Mouse (Mus musculus) CH12.LX (cell line): ENCODE data around the gene Sf1. TPM values are rescaled to one million over a fixed set of nuclear protein-coding genes. Genes with fewer than 3 reads are reported as not detected.

Source experiments
- DNase-seq: peaks from one replicate; pipeline ENCODE4 v3.0.0-alpha.2; 2013; ENCODE audit errors: extremely low read depth
- H3K27ac ChIP-seq: 2 replicates; pipeline ENCODE4 v1.5.1; 2012; ENCODE audit warnings: low read depth, mild to moderate bottlenecking, control low read depth, moderate library complexity; ENCODE audit not compliant: insufficient read depth
- H3K27me3 ChIP-seq: replicated peaks from 2 replicates; pipeline ENCODE3; 2012; ENCODE audit warnings: inconsistent platforms
- H3K36me3 ChIP-seq, 2 experiments: replicated peaks in 1 of 2; 2 replicates each; pipeline versions ENCODE3 to v1.6.1; 2012; ENCODE audit warnings: inconsistent platforms in 1 of 2, low read length in 1 of 2, mild to moderate bottlenecking in 1 of 2, mixed read lengths in 1 of 2, moderate library complexity in 1 of 2; ENCODE audit not compliant: control insufficient read depth in 1 of 2, insufficient read depth in 1 of 2
- H3K4me1 ChIP-seq, 2 experiments: 2 replicates each; pipeline ENCODE4 v1.6.1; 2012; ENCODE audit warnings: inconsistent platforms in 1 of 2, moderate library complexity in 1 of 2; ENCODE audit not compliant: insufficient read depth in 2 of 2, control insufficient read depth in 1 of 2
- H3K4me2 ChIP-seq: 2 replicates; pipeline ENCODE4 v1.6.1; 2012; ENCODE audit warnings: low read depth, mild to moderate bottlenecking, control low read depth; ENCODE audit not compliant: poor library complexity, insufficient read depth, severe bottlenecking
- H3K4me3 ChIP-seq, 3 experiments: fragments of 150-350 bp in 1 of 3; sonication (generic) in 1 of 3; replicated peaks in 1 of 3; 2 replicates each; pipeline versions ENCODE3 to v1.5.1; 2011 to 2012; ENCODE audit warnings: low read depth in 2 of 3, low read length in 2 of 3, mild to moderate bottlenecking in 2 of 3, moderate library complexity in 2 of 3, control low read depth in 1 of 3, improper control_type of control experiment in 1 of 3, inconsistent platforms in 1 of 3, mixed read lengths in 1 of 3; ENCODE audit not compliant: poor library complexity in 1 of 3
- H3K79me2 ChIP-seq: replicated peaks from 2 replicates; pipeline ENCODE4 v1.6.1; 2012; ENCODE audit warnings: mild to moderate bottlenecking, moderate library complexity; ENCODE audit not compliant: control insufficient read depth, poor library complexity, insufficient read depth, severe bottlenecking; ENCODE audit errors: extremely low read depth
- H3K9ac ChIP-seq: 2 replicates; pipeline ENCODE4 v1.6.1; 2012; ENCODE audit warnings: low read depth, mild to moderate bottlenecking, control low read depth, moderate library complexity; ENCODE audit not compliant: insufficient read depth
- H3K9me3 ChIP-seq: replicated peaks from 2 replicates; pipeline ENCODE3; 2012; ENCODE audit warnings: low read length, inconsistent platforms, mixed read lengths
- CHD2 ChIP-seq: IDR thresholded peaks from 2 replicates; pipeline ENCODE4 v1.6.1; 2011; ENCODE audit warnings: low read length, improper control_type of control experiment
- E2F4 ChIP-seq: IDR thresholded peaks from 2 replicates; pipeline ENCODE4 v1.6.1; 2011; ENCODE audit warnings: low read depth, low read length, improper control_type of control experiment; ENCODE audit not compliant: insufficient replicate concordance
- ELF1 ChIP-seq: IDR thresholded peaks from 2 replicates; pipeline ENCODE4 v1.6.1; 2014; ENCODE audit warnings: low read depth, mild to moderate bottlenecking, inconsistent platforms, low read length, improper control_type of control experiment
- EP300 ChIP-seq: IDR thresholded peaks from 2 replicates; pipeline ENCODE4 v1.6.1; 2011; ENCODE audit warnings: low read length, improper control_type of control experiment
- ETS1 ChIP-seq: conservative IDR thresholded peaks from 2 replicates; pipeline ENCODE4 v1.6.1; 2012; ENCODE audit warnings: low read depth, mild to moderate bottlenecking, inconsistent platforms, low read length, improper control_type of control experiment, moderate library complexity
- HCFC1 ChIP-seq: IDR thresholded peaks from 2 replicates; pipeline ENCODE4 v1.6.1; 2012; ENCODE audit warnings: low read depth, mild to moderate bottlenecking, inconsistent platforms, low read length, improper control_type of control experiment
- IRF4 ChIP-seq: IDR thresholded peaks from 2 replicates; pipeline ENCODE4 v1.6.1; 2014; ENCODE audit warnings: low read depth, mild to moderate bottlenecking, inconsistent platforms, low read length, improper control_type of control experiment
- MAFK ChIP-seq: IDR thresholded peaks from 2 replicates; pipeline ENCODE4 v1.6.1; 2011; ENCODE audit warnings: low read length, improper control_type of control experiment; ENCODE audit not compliant: insufficient replicate concordance
- MYC ChIP-seq: IDR thresholded peaks from 2 replicates; pipeline ENCODE4 v1.6.1; 2011; ENCODE audit warnings: low read depth, mild to moderate bottlenecking, improper control_type of control experiment, low read length
- NELFE ChIP-seq: IDR thresholded peaks from 2 replicates; pipeline ENCODE4 v1.6.1; 2011; ENCODE audit warnings: low read depth, low read length, improper control_type of control experiment
- PAX5 ChIP-seq: IDR thresholded peaks from 2 replicates; pipeline ENCODE4 v1.6.1; 2012; ENCODE audit warnings: low read length, inconsistent platforms, mixed read lengths
- RAD21 ChIP-seq: IDR thresholded peaks from 2 replicates; pipeline ENCODE4 v1.6.1; 2011; ENCODE audit warnings: low read depth, mild to moderate bottlenecking, low read length, improper control_type of control experiment, moderate library complexity
- SIN3A ChIP-seq: IDR thresholded peaks from 2 replicates; pipeline ENCODE4 v1.6.1; 2012; ENCODE audit warnings: low read length, improper control_type of control experiment, inconsistent platforms
- SMC3 ChIP-seq: IDR thresholded peaks from 2 replicates; pipeline ENCODE4 v1.6.1; 2011; ENCODE audit warnings: low read depth, low read length, improper control_type of control experiment
- UBTF ChIP-seq: IDR thresholded peaks from 2 replicates; pipeline ENCODE4 v1.6.1; 2012; ENCODE audit warnings: low read depth, mild to moderate bottlenecking, inconsistent platforms, low read length, improper control_type of control experiment, moderate library complexity
- ZMIZ1 ChIP-seq: IDR thresholded peaks from 2 replicates; pipeline ENCODE4 v1.6.1; 2012; ENCODE audit warnings: low read depth, mild to moderate bottlenecking, inconsistent platforms, low read length, improper control_type of control experiment
- dilution Hi-C: fragments of 300-500 bp; cut with MboI; formaldehyde crosslinking; loops from 2 replicates; pipeline ENCODE4 v1.14.3; 2020; ENCODE audit warnings: low sequenced_read_pairs; ENCODE audit not compliant: extremely low pct_unique_long_range_greater_than_20kb, extremely low pct_ligation_motif_present
- in situ Hi-C: fragments of 300-500 bp; cut with MboI; formaldehyde crosslinking; loops from 3 replicates; pipeline ENCODE4 v1.14.3; 2019; ENCODE audit warnings: low sequenced_read_pairs, low pct_ligation_motif_present, low pct_unique_long_range_greater_than_20kb, mixed read lengths
- polyA plus RNA-seq: library from polyadenylated mRNA; unstranded; fragments of >175 nt; gene quantifications from 2 replicates; pipeline ENCODE4 v1.2.1, GENCODE M21; 2012; ENCODE audit warnings: low read depth; ENCODE audit not compliant: insufficient read length
- total RNA-seq, 2 experiments: library from RNA; depleted of rRNA; stranded (reverse); fragments of 300-350 nt in 1 of 2; fragments of >200 nt in 1 of 2; gene quantifications; 2 replicates each; pipeline ENCODE4 v1.2.3; 2012 to 2014

Sf1 gene
- total and polyA plus RNA-seq, 3 experiments: 54.5 to 251 (median 70.4) TPM

- no peak overlapping the region for H3K9ac ChIP-seq
- no peak for TF ChIP-seq NELFE
- no peak for TF ChIP-seq IRF4
- no peak for TF ChIP-seq ETS1
- no peak for TF ChIP-seq EP300
- no peak overlapping the region for H3K27ac ChIP-seq
- H3K27me3 ChIP-seq: no peaks in the 10 kb centered on the region
- H3K4me3 ChIP-seq: no peak overlapping the region
- no peaks in the 10 kb centered on the region for H3K79me2 ChIP-seq
- DNase-seq: no peak
- in situ Hi-C loops: no loop called here
- H3K9me3 ChIP-seq: no peaks in the 10 kb centered on the region
- dilution Hi-C loops: no loop called here
- H3K36me3 ChIP-seq: peaks cover 35 to 49% of the 10 kb centered on the region in 2 experiments
- H3K4me2 ChIP-seq: no peak overlapping the region
- peaks cover 0 to 28% of the 10 kb centered on the region in 2 experiments; a peak in 2 of 4 replicates for H3K4me1 ChIP-seq
Measured at GRCm38 (mm10) chr19:6381238-6381637, 17.7 kb downstream of the Sf1 start.

DNA sequence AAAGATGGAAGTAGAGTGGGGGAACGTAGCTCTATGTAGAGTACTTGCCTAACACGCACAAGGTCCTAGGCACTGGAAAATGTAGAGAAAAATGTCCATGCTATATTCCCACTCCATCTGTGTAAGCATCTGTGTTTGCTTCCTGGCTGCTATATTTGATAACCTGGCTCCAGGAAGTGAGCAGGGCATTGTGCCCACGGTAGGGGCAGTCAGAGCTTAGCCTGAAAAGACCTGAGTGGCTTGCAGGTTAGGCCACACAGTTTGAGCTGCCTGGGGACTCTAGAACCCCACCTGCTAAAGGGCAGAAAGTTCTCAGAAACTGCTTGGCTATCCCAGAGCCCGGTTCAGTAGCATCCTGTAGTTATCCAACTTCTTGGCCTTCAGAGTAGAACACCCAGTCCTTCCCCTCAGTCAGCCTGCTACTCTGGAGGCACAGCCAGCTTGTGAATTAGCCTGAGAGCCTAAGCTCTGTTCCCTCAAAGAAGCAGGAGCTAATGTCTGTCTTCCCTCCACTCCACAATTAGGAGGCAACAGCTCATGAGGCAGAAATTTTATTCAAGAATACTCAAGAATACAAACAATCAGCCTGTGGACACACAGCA is 18.9 kb downstream of the Sf1 start:
- dilution Hi-C loops: no loop called here
- DNase-seq: no peak
- H3K27ac ChIP-seq: no peak overlapping the region
- TF ChIP-seq PAX5 (no peak), UBTF (no peak), RAD21 (no peak)
- TF ChIP-seq, all 38 proteins: peak for 0
- Histone ChIP-seq H3K79me2 (no peaks in the 10 kb centered on the region), H3K9ac (no peak overlapping the region), H3K4me3 (no peak overlapping the region), H3K27me3 (no peaks in the 10 kb centered on the region), H3K9me3 (no peaks in the 10 kb centered on the region), H3K4me1 (peaks cover 0 to 24% of the 10 kb centered on the region in 2 experiments; a peak in 2 of 4 replicates), H3K36me3 (peaks cover 26 to 44% of the 10 kb centered on the region in 2 experiments), H3K4me2 (no peak overlapping the region)
- in situ Hi-C loops: no loop called here

DNA sequence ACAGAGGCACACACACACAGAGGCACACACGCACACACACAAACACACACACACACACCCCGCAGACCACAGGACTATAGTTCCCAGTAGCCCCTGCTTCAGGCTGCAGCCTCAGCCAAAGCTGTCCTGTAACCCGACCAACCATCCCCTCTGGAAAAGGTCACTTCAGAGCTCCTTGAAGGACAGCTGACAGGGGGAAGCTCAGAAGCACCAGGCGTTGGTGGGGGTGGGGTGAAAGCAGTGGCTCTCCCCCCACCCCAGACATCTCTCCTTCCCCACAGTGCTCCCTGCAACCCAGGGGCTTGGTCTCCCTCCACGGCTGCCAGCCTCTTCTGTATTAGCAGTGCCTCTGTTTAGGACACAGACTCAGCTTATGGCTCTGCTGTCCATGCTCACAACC is 20.0 kb downstream of the Sf1 start:
- H3K27ac ChIP-seq: no peak overlapping the region
- H3K27me3 ChIP-seq: no peaks in the 10 kb centered on the region
- DNase-seq: no peak
- H3K36me3 ChIP-seq: peaks cover 15 to 37% of the 10 kb centered on the region in 2 experiments
- H3K9ac ChIP-seq: no peak overlapping the region
- H3K4me3 ChIP-seq: no peak overlapping the region
- H3K9me3 ChIP-seq: no peaks in the 10 kb centered on the region
- no peaks in the 10 kb centered on the region for H3K79me2 ChIP-seq
- no peak overlapping the region for H3K4me2 ChIP-seq
- dilution Hi-C loops (no loop called here), in situ Hi-C loops (no loop called here)
- peaks cover 0 to 15% of the 10 kb centered on the region in 2 experiments; a peak in 2 of 4 replicates for H3K4me1 ChIP-seq
- TF ChIP-seq ZMIZ1: no peak
- no peak for TF ChIP-seq CHD2
- no peak for TF ChIP-seq RAD21
- TF ChIP-seq MAFK: no peak
- no peak for TF ChIP-seq UBTF
- TF ChIP-seq E2F4: no peak
- TF ChIP-seq SMC3: no peak
- no peak for TF ChIP-seq ELF1
- TF ChIP-seq HCFC1: no peak
- TF ChIP-seq MYC: no peak
- no peak for TF ChIP-seq SIN3A
